Mouse (Mus musculus) v-Abl transformed pro-B cells (cell line): ENCODE results near the gene Dspp.

ENCODE experiments used
- in situ Hi-C, 2 experiments: fragments of 400-800 bp; cut with MboI; formaldehyde crosslinking; loops; one replicate each; pipeline ENCODE4 v1.15.1; 2025; ENCODE audit not compliant: unreplicated experiment in 2 of 2

Dspp gene

DNA sequence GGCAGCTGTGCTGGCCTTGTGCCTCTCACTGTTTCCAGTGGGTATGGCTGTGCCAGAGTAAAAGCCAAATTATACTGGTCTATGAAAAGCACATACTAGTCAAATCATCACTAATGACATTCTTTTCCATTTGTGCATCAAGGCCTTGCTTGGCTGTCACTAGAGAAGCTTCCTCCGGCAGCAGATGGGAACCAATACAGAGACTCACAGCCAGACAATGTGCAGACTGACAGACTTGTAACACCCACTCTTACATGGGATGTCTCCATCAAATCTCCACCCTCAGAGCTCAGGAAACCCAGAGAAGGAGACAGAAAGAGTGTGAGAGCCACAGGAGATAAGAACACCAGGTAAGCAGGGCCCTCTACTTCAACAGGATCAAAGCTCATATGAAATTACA is 24.6 kb downstream of the Dspp start:
- in situ Hi-C loops = no loop called here

DNA sequence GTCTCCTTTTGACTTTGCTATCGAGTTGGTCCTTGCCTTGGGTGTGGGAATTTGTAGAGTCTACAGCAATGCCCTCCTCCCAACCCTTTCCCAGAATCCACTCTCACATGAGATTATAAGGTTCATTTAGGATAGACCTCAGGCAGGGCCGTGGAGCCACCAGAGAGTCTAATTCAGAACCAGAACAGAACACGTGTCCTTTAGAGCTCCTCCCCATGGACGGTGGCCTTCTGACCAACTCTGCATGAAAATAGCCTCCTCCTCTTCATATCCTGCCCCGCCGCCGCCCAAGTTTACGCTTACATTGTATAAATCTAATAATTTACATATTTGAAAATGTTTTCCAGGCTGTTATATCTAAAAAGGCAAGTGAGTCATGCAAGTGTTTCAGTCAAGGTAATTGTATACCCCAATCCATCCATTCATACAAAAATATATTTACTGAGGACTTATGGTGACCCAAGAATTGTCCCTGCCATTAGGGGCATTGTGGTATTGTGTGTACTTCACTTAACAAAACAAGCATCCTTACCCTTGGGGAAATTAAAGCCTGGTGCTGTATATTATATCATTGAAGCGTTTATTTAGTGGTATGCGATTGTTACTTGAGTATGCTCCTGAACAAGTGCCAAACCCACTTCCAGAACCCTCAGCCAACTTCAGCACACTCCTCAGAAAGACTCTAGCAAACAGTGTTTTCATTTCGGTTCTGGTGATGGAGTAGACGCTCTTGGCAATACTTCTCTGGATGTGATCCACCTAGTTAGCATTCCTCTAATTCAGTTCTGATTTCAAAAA is 30.8 kb downstream of the Dspp start:
- in situ Hi-C loops = no loop called here

DNA sequence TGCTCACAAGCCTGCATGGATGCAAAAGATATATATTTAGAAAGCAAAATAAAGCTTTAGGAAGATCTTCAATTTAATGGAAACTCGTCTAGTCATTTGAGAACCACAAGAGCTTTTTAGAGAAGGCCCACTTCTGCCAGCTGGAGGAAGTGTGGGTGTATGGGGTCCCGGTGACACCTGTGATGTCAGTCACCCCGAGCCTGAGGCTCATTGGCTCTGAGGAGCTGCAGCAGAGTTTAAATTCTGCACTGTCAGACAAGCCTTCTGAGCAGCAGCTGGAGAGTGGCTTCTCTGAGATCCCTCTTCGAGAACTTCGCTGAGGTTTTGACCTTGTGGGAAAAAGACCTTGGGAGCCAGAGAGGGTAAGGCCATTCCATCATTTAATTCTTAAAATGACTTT is 31.8 kb downstream of the Dspp start, which contains the start of gene Dmp1:
TSS of gene Dmp1 (plus strand) at position 263 of the 400 bp plus-strand sequence.
- in situ Hi-C loops = no loop called here

DNA sequence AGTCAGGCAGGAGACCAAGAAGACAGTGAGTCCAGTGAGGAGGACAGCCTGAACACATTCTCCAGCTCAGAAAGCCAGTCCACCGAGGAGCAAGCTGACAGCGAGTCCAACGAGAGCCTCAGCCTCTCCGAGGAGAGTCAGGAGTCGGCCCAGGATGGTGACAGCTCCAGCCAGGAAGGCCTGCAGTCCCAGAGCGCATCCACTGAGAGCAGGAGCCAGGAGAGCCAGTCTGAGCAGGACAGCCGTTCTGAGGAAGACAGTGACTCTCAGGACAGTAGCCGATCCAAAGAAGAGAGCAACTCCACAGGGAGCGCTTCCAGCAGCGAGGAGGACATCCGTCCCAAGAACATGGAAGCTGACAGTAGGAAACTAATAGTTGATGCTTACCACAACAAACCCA is 42.0 kb downstream of the Dspp start:
- in situ Hi-C loops = no loop called here

DNA sequence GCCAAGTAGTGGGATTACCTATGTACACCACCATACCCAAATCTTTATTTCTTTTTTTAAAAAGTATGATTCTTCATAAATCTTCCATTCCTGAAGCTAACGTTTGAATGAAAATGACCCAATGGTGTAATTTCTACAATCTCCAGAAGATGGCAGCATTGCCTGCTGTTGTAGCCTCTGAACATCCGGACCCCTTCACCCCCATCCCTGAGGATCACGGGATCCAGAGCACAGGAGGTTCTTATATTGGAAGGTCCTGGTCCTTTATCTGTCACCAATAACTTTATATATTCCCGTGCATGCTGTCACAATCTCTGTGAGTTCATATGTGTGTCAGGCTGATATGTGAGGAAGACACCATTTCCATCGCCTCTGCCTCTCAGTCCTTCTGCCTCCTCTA is 48.4 kb downstream of the Dspp start:
- in situ Hi-C loops = loop anchor here in 1 of 2 experiments (5.0 kb wide), 1 partner anchor 1648 kb away; no protein-coding TSS in a partner anchor

DNA sequence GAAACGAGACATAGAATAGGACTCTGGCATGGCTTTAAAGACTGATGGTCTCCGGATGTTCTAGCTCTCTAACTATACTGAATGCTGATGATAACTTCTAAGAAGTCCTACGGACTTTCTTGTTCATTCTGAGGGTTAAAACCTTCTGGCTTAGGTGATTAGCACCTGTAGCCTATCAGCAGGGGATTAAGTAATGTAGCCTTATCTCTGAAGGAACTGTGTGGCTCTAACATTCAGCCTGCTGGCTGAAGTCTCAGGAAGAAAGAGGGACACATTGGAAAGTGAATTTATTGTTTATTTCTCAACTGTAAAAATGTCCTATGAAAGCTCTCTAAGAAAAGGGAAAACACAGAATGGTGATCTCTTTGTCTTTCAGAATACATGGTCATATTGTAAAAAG is 53.8 kb downstream of the Dspp start:
- in situ Hi-C loops = loop anchor here in 1 of 2 experiments (10.0 kb wide), 1 partner anchor 1101 kb away; no protein-coding TSS in a partner anchor

DNA sequence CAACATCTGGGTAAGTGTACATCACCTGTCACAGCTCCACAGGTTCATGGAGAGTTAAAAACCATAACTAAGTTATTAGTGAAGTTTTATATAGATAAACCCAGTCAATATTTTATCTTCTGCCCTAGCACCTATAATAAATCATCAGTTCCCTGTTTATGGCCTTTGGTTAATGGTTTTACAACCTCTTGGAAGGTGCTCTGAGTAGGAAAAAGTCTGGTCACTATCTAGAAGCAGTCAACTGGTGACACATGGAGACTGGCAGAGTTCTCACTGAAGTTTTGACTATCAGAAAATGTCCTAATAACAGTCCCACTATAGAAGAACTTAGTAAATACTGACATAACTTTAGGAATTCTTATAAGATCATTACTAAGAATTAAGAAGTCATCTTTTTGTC is 54.2 kb downstream of the Dspp start:
- in situ Hi-C loops = loop anchor here in 1 of 2 experiments (10.0 kb wide), 1 partner anchor 1100 kb away; no protein-coding TSS in a partner anchor

DNA sequence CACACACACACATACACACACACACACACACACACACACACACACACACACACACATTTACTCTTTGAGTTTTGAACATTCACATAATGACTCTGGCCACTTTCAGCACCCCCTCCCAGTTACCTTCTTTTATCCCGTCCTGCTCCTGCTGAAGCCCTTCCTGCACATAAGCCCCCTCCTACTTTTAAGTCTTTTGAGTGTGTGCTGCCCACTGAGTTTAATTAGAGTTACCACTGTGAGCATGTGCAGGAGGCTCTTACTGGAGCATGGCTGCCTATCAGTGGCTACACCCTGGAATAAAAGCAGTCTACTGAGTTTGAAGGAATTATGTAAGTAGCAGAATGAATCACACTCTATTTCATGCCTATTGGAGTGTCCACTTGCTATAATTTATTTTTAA is 58.0 kb downstream of the Dspp start:
- in situ Hi-C loops = loop anchor here in 1 of 2 experiments (10.0 kb wide), 1 partner anchor 1096 kb away; no protein-coding TSS in a partner anchor
